Mouse (Mus musculus): ENCODE results near the gene Scml2.
"Not testable (repeated sequence)": the region's sequence is repeated elsewhere in the genome, so short reads cannot be mapped to it uniquely, and the experiment has no call there.

Gene Scml2

GRCm38 (mm10) chrX:161116893-161117292, at the start of gene Scml2:
Gene Scml2, plus strand, starts transcription at chrX:161117193.
- DNase-seq (ENCODE audit: low spot score in 2 of 2): not testable (repeated sequence)

DNA sequence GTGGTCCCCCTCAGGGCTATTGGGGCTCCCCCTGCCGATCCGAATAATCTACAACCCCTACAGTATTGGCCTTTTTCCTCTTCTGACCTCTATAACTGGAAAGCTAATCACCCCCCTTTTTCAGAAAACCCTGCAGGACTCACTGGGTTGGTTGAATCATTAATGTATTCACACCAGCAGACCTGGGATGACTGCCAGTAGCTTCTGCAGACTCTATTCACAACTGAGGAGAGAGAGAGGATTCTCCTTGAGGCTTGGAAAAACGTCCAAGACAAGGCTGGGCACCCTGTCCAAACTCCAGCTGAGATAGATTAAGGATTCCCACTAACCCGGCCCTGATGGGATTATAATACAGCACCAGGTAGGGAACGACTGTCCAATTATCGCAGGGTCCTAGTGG, 41.4 kb upstream of the Scml2 start:
- not testable (repeated sequence) for DNase-seq (ENCODE audit: low spot score in 2 of 2)

DNA sequence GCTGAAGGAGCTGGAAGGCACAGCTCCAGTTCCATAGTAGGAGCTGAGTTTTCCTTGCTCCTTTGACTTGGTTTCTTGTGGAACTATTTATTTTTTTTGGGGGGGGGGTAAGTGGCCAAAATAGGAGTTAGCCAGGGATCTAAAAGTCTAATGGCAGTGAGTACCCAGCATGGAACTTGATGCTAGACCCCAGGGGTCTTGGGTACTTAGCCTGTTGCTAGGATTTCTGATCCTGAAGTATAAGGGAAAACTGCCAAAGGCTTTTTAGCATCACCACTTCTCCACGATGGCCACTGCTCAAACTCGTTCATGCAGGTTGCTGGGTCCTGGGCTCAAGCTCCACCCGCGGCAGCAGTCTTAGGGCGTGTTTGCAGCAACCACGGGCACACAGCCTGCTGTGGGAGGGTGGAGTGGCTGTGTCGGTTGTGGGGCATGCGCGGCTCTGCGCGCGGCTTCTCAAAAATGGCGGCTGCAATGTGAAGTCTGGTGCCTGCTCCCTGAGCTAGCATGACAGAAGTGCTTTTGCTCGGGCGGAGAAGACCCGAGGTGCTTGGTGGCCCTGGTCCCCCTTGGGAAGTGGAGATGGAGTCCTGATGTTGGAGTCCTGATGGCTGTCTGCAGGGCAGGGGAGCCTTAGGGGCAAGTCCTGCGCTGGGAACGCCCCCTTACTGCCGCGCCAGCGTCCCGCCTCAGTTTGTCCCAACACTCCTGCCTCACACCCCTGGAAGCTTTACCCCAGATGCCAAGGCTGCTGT, 45.5 kb downstream of the Scml2 start:
- DNase-seq (ENCODE audit: low spot score in 2 of 2): peak; percentile 23 to 41

- no peak for DNase-seq (ENCODE audit: low spot score in 2 of 2)
These were observed 46.0 kb downstream of the Scml2 start for GRCm38 (mm10) chrX:161163069-161163416.

DNA sequence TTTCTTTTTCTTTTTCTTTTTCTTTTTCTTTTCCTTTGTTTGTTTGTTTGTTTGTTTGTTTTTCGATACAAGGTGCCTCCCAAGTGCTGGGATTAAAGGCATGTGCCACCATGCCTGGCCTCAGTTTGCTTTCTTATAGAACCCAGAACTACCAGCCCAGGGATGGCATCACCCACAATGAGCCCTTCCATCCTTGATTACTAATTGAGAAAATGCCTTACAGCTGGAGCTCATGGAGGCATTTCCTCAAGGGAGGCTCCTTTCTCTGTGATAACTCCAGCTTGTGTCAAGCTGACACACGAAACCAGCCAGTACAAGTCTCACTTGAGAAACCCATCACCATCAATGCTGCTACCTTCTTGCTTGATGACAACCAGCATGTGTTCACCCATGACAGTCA, 170.2 kb downstream of the Scml2 start, which contains the start of gene Gm15262:
Gene Gm15262 (plus strand): TSS at position 301 of the 400 bp plus-strand sequence.
- not testable (repeated sequence) for DNase-seq (ENCODE audit: low spot score in 2 of 2)
